Mouse (Mus musculus): Measurements from ENCODE around the gene Dcp1a. TPM values are rescaled to one million over a fixed set of nuclear protein-coding genes. Genes with fewer than 3 reads are reported as not detected.
"Not testable (repeated sequence)": the region's sequence is repeated elsewhere in the genome, so short reads cannot be mapped to it uniquely, and the experiment has no call there.

The Dcp1a gene
- polyA plus RNA-seq, 1 experiment: 37.8 TPM

DNA sequence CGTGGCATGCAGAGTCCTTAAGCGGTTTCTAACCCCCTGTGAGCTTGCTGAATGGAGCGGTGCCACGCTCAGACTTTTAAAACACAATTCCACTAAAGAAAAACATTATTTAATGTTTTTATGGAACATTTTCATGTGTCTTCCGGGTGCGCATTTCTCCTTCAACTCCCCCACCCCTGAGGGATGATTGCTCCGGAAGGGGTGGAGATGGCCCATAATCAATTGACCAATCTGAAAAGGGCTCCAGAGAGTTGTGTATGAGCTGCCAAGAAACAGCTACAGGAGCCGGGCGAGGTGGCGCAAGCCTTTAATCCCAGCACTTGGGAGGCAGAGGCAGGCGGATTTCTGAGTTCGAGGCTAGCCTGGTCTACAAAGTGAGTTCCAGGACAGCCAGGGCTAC is 50.1 kb downstream of the Dcp1a start:
- 84% methylated on average over 12 of the region's 12 CpGs for WGBS
- TF ChIP-seq POLR2A (IDR thresholded peaks at IDR 0.05; ENCODE audit: low read depth, low read length): no peak
- TF ChIP-seq CTCF (IDR thresholded peaks at IDR 0.05; ENCODE audit: extremely low read depth, insufficient read depth, insufficient read length, insufficient replicate concordance): no peak
- Histone ChIP-seq H3K36me3 (ENCODE audit: control insufficient read depth, insufficient read depth, low read length) (peaks cover 17% of the 10 kb centered on the region), H3K27ac (ENCODE audit: insufficient read depth, low read length) (no peak overlapping the region), H3K27me3 (ENCODE audit: control insufficient read depth, insufficient read depth, low read length) (no peaks in the 10 kb centered on the region), H3K4me1 (ENCODE audit: control insufficient read depth, insufficient read depth, insufficient read length) (no peaks in the 10 kb centered on the region), H3K4me3 (ENCODE audit: extremely low read depth, insufficient read depth, insufficient read length) (no peak overlapping the region)
- DNase-seq (ENCODE audit: low read depth in 1 of 2, low spot score in 2 of 2): no peak

- 83% methylated on average over 8 of the region's 8 CpGs for WGBS
- DNase-seq (ENCODE audit: low read depth in 1 of 2, low spot score in 2 of 2): no peak
- Histone ChIP-seq H3K4me3 (ENCODE audit: extremely low read depth, insufficient read depth, insufficient read length) (no peak overlapping the region), H3K4me1 (ENCODE audit: control insufficient read depth, insufficient read depth, insufficient read length) (no peaks in the 10 kb centered on the region), H3K36me3 (ENCODE audit: control insufficient read depth, insufficient read depth, low read length) (peaks cover 9% of the 10 kb centered on the region; the same call in 1 of the 2 replicates), H3K27ac (ENCODE audit: insufficient read depth, low read length) (no peak overlapping the region), H3K27me3 (ENCODE audit: control insufficient read depth, insufficient read depth, low read length) (no peaks in the 10 kb centered on the region)
- TF ChIP-seq POLR2A (IDR thresholded peaks at IDR 0.05; ENCODE audit: low read depth, low read length) (no peak), CTCF (IDR thresholded peaks at IDR 0.05; ENCODE audit: extremely low read depth, insufficient read depth, insufficient read length, insufficient replicate concordance) (no peak)
Observed at GRCm38 (mm10) chr14:30530726-30531269, 51.5 kb downstream of the Dcp1a start.

GRCm38 (mm10) chr14:30531431-30531830 is 52.1 kb downstream of the Dcp1a start:
- Histone ChIP-seq H3K4me3 (ENCODE audit: extremely low read depth, insufficient read depth, insufficient read length) (no peak overlapping the region), H3K27ac (ENCODE audit: insufficient read depth, low read length) (no peak overlapping the region), H3K36me3 (ENCODE audit: control insufficient read depth, insufficient read depth, low read length) (peaks cover 7% of the 10 kb centered on the region; the same call in 1 of the 2 replicates), H3K4me1 (ENCODE audit: control insufficient read depth, insufficient read depth, insufficient read length) (no peaks in the 10 kb centered on the region), H3K27me3 (ENCODE audit: control insufficient read depth, insufficient read depth, low read length) (no peaks in the 10 kb centered on the region)
- TF ChIP-seq CTCF (IDR thresholded peaks at IDR 0.05; ENCODE audit: extremely low read depth, insufficient read depth, insufficient read length, insufficient replicate concordance): no peak
- no peak for TF ChIP-seq POLR2A (IDR thresholded peaks at IDR 0.05; ENCODE audit: low read depth, low read length)
- WGBS: 84% methylated on average over 5 of the region's 5 CpGs
- no peak for DNase-seq (ENCODE audit: low read depth in 1 of 2, low spot score in 2 of 2)

DNA sequence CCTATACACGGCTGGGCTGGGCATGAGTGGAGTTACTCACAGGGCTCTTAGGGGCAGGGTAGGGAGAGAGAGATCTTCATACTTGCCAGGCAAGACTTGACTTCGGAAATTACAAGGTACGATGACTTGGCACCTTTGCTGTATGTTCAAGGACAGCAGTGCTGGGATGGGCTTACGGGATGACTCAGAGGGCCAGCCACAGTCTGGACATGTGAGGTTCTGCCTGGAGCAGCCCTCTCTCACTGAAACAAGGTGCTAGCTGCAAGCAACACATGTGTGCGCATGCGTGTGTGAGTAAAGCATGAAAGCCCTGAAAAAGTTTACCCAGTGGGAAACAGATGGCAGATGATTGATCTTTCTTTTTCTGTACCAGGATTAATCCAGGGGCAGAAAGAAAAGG is 52.6 kb downstream of the Dcp1a start:
- Histone ChIP-seq H3K27me3 (ENCODE audit: control insufficient read depth, insufficient read depth, low read length) (no peaks in the 10 kb centered on the region), H3K27ac (ENCODE audit: insufficient read depth, low read length) (no peak overlapping the region), H3K4me1 (ENCODE audit: control insufficient read depth, insufficient read depth, insufficient read length) (no peaks in the 10 kb centered on the region), H3K4me3 (ENCODE audit: extremely low read depth, insufficient read depth, insufficient read length) (no peak overlapping the region), H3K36me3 (ENCODE audit: control insufficient read depth, insufficient read depth, low read length) (peaks cover 6% of the 10 kb centered on the region; the same call in 1 of the 2 replicates)
- no peak for DNase-seq (ENCODE audit: low read depth in 1 of 2, low spot score in 2 of 2)
- TF ChIP-seq CTCF (IDR thresholded peaks at IDR 0.05; ENCODE audit: extremely low read depth, insufficient read depth, insufficient read length, insufficient replicate concordance) (no peak), POLR2A (IDR thresholded peaks at IDR 0.05; ENCODE audit: low read depth, low read length) (no peak)
- 88% methylated on average over 6 of the region's 6 CpGs for WGBS

GRCm38 (mm10) chr14:30533780-30534450 is 54.6 kb downstream of the Dcp1a start:
- H3K27ac ChIP-seq (ENCODE audit: insufficient read depth, low read length): no peak overlapping the region

DNA sequence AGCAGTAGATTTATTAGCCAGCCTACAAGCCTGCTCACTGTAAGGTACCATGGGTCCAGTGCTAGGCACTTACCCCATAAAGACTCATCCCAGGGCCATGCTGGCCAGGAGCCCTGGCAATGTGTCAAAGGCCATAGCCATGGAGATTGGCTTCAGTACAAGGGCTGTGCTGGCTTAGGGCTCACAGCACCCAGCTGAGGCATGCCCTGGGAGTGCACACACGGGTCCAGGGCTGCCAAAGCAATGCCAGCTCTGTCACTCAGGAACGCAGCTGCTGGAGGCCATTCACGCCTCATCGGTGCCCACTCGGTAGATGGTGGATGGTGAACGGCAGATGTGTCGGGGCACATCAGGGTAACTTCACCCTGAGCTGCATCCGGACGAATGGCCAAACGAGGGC is 62.2 kb downstream of the Dcp1a start:
- no peaks in the 10 kb centered on the region for H3K36me3 ChIP-seq (ENCODE audit: control insufficient read depth, insufficient read depth, low read length)
- no peaks in the 10 kb centered on the region for H3K27me3 ChIP-seq (ENCODE audit: control insufficient read depth, insufficient read depth, low read length)
- WGBS: 89% methylated on average over 10 of the region's 10 CpGs
- no peak for DNase-seq (ENCODE audit: low read depth in 1 of 2, low spot score in 2 of 2)
- H3K4me1 ChIP-seq (ENCODE audit: control insufficient read depth, insufficient read depth, insufficient read length): no peaks in the 10 kb centered on the region
- H3K27ac ChIP-seq (ENCODE audit: insufficient read depth, low read length): no peak overlapping the region
- TF ChIP-seq POLR2A (IDR thresholded peaks at IDR 0.05; ENCODE audit: low read depth, low read length): no peak
- no peak for TF ChIP-seq CTCF (IDR thresholded peaks at IDR 0.05; ENCODE audit: extremely low read depth, insufficient read depth, insufficient read length, insufficient replicate concordance)
- H3K4me3 ChIP-seq (ENCODE audit: extremely low read depth, insufficient read depth, insufficient read length): no peak overlapping the region

More at GRCm38 (mm10) chr14:30533780-30534450, 54.6 kb downstream of the Dcp1a start:
- H3K4me3 ChIP-seq (ENCODE audit: extremely low read depth, insufficient read depth, insufficient read length): no peak overlapping the region
- no peaks in the 10 kb centered on the region for H3K36me3 ChIP-seq (ENCODE audit: control insufficient read depth, insufficient read depth, low read length)
- no peaks in the 10 kb centered on the region for H3K4me1 ChIP-seq (ENCODE audit: control insufficient read depth, insufficient read depth, insufficient read length)
- H3K27me3 ChIP-seq (ENCODE audit: control insufficient read depth, insufficient read depth, low read length): no peaks in the 10 kb centered on the region
- TF ChIP-seq CTCF (IDR thresholded peaks at IDR 0.05; ENCODE audit: extremely low read depth, insufficient read depth, insufficient read length, insufficient replicate concordance) (no peak), POLR2A (IDR thresholded peaks at IDR 0.05; ENCODE audit: low read depth, low read length) (no peak)
- WGBS: 73% methylated on average over 6 of the region's 6 CpGs
- no peak for DNase-seq (ENCODE audit: low read depth in 1 of 2, low spot score in 2 of 2)

GRCm38 (mm10) chr14:30543331-30543730 is 64.0 kb downstream of the Dcp1a start:
- WGBS: 92% methylated on average over 5 of the region's 5 CpGs
- not testable (repeated sequence) for H3K27ac ChIP-seq (ENCODE audit: insufficient read depth, low read length); DNase-seq (ENCODE audit: low read depth in 1 of 2, low spot score in 2 of 2); H3K4me1 ChIP-seq (ENCODE audit: control insufficient read depth, insufficient read depth, insufficient read length); H3K4me3 ChIP-seq (ENCODE audit: extremely low read depth, insufficient read depth, insufficient read length); H3K27me3 ChIP-seq (ENCODE audit: control insufficient read depth, insufficient read depth, low read length); H3K36me3 ChIP-seq (ENCODE audit: control insufficient read depth, insufficient read depth, low read length)
